Mouse (Mus musculus) layer of hippocampus, postnatal 25 days (tissue): ENCODE measurements around the gene Wdr82. TPM values are rescaled to one million over a fixed set of nuclear protein-coding genes. Genes with fewer than 3 reads are reported as not detected.
"Not testable (repeated sequence)": the region's sequence is repeated elsewhere in the genome, so short reads cannot be mapped to it uniquely, and the experiment has no call there.

Source experiments
- DNase-seq, 2 experiments: peaks; one replicate each; pipeline ENCODE4 v3.0.0; 2022; ENCODE audit warnings: mixed read lengths in 2 of 2, low spot score in 1 of 2; ENCODE audit errors: extremely low spot score in 1 of 2
- total RNA-seq, 2 experiments: library from RNA; stranded (reverse); gene quantifications; 2 replicates each; pipeline ENCODE4 v1.2.3; 2021

Wdr82 gene
- total RNA-seq, 2 experiments from 2014 or later, result 132 to 141 TPM

DNA sequence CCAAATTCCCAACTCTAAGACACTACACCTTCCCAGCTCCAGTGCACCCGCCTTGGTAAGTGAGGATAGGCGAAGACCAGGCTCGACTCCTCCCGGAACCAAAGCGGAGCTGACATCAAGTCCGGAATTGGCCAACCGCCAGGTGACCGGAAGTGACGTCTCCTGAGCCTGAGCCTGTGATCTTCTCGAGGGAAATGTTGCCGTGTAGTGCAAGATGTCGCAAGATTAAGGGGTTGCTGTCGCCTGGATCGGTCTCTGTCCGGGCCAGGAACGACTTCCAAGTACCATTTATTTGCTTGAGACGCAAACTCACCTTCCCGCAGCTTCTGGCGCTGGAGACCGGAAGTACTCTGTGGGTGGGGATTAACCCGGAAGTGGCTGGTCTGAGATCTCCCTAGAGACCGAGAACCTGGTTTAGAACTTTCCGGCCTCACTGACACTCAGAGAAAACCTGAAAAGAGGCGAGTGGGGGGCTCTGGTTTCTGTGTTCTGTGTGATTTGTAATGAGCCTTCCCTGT, 10.9 kb upstream of the Wdr82 start:
- peak; percentile 86 to 96 for DNase-seq

GRCm38 (mm10) chr9:106160426-106160825, 10.3 kb upstream of the Wdr82 start:
- DNase-seq, result no peak

DNA sequence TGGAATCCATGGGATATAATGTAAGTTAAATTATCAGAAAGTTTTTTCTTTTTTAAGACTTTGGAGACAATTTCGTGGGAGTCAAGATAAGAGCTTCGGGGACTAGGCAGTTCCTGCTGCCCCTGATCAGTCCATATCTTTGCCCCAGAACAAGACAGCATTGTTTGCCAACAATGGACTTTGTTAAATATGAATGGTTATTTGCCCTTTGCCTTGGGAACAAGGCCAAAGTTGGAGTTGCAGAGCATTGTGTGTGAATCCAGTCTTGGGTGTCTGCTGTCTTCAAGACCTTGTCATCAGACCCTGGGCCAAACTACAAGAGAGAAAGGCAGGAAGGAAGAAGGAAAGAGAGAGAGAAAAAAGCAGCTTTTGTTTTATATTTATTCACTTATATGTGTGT, 4.0 kb upstream of the Wdr82 start:
- DNase-seq, result no peak

GRCm38 (mm10) chr9:106167241-106167640, 3.5 kb upstream of the Wdr82 start:
- no peak for DNase-seq

GRCm38 (mm10) chr9:106167703-106168102, 3.0 kb upstream of the Wdr82 start:
- no peak for DNase-seq

GRCm38 (mm10) chr9:106169006-106169405, 1.7 kb upstream of the Wdr82 start:
- DNase-seq, result not testable (repeated sequence)

DNA sequence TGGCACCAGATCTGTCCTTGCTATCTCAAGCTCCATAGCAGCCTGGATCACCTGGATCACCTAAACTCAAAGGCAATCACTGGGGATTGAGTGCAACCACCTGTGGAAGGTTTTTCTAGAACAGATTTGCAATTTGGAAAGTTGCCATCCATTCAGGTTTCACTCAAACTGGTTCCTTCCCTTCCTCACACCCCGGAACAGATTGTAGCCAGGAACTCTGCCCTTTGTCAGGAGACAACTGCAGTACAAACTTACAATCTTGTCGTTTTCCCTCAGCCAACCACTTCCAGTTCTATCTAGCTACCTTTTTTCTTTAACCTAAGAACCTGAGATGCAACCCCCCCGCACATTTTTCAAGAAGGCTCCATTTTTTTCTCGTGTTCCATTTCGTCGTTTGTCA, 811 bp upstream of the Wdr82 start:
- no peak for DNase-seq

- DNase-seq, result peak in 1 of 2 experiments; percentile 63
Observed at GRCm38 (mm10) chr9:106171346-106172158, 824 bp downstream of the Wdr82 start.

DNA sequence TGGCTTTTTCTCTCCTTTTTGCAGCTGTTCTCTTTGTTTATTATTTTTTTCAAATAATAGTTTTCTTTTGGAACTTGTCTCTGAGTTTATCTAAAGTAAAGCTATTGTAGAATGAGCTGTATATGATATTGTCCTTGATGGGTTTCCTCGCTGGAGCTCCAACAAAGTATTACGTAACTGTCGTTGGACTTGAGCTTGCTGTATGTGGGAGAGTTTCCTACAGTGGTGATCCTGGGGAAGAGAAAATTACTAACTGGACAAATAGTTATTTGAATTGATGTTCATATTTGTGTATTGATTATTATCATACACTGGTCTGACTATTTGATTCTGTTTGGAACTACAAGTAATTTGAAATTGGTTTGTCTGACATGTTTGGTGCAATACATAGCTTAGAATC, 1.8 kb downstream of the Wdr82 start:
- no peak for DNase-seq

- no peak for DNase-seq
Observed at GRCm38 (mm10) chr9:106173363-106173762, 2.6 kb downstream of the Wdr82 start.

GRCm38 (mm10) chr9:106175552-106176200, 4.9 kb downstream of the Wdr82 start:
- no peak for DNase-seq

DNA sequence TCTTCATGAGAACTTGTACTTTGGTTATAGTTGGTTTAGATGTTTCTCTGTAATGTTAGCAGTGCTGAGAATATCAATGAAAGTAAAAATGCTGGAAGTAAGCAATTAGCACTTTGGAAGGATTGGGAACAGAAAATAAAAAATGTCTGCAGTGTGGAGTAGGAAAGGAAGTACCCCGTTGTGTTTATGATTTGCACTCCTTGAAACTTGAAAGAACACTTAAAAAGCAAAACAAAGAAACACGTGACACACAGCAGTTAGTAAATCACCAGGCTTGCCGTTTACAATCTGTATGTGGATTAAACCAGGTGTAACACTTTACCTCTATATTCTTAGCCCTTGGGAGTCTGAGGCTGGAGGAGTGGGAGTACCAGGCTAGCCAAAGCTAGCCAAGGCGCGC, 6.0 kb downstream of the Wdr82 start:
- no peak for DNase-seq

DNA sequence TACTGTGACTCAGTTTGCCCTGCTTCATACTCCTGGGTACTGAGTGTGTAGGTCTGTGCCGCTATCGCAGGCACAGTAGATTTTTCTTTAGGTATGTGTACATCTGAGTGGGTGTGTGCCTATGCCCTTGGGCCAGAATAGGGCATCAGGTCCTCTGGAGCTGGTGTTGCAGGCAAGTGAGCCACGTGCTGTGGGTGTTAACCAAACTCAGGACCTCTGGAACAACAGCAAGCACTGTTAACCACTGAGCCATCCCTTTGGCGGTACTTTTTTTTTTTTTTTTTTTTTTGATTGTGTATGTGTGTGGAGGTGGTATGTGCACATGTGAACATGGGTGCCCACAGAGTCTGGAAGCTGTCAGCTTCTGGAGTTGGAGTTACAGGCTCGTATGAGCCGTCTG, 7.1 kb downstream of the Wdr82 start:
- DNase-seq, result no peak

DNA sequence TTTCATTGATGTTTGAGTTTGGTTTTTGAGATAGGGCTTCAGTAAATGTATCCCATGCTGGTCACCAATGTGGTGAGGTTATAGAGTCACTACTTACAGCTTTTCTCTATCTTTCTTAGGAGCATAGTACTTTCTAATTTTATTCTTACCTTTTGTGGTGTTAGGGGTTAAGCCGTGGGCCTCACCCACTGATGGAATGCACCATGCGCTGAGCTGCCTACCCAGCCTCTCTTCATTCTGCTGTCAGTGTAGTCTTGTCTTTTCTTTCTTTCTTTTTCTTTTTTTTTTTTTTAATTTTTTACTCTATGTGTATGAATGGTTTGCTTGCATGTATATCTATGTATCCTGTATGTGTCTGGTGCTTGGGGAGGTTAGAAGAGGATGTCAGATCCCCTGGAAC, 8.7 kb downstream of the Wdr82 start:
- DNase-seq, result no peak

DNA sequence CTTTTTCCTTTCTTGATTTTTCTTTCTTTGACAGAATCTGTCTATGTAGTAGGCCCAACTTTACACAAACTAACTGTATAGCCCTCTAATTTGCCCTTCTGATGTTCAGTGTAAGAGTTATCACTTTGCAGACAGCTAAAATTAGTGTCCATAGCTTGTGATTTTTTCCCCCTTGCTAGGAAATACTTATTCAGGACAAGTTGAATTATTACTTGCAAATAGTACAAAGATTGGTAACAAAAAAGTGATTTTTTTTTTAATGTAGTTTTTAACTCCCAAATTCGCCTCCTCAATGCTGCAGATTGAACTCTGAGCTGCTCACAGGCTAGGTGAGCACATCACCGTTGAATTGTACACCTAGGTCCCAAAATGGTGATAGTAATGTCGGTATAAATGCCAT, 9.2 kb downstream of the Wdr82 start:
- DNase-seq, result no peak

- no peak for DNase-seq
Observed at GRCm38 (mm10) chr9:106182146-106182545, 11.4 kb downstream of the Wdr82 start.

- no peak for DNase-seq
Observed at GRCm38 (mm10) chr9:106183996-106184395, 13.3 kb downstream of the Wdr82 start.

GRCm38 (mm10) chr9:106191355-106191754, 20.6 kb downstream of the Wdr82 start:
- DNase-seq, result no peak

DNA sequence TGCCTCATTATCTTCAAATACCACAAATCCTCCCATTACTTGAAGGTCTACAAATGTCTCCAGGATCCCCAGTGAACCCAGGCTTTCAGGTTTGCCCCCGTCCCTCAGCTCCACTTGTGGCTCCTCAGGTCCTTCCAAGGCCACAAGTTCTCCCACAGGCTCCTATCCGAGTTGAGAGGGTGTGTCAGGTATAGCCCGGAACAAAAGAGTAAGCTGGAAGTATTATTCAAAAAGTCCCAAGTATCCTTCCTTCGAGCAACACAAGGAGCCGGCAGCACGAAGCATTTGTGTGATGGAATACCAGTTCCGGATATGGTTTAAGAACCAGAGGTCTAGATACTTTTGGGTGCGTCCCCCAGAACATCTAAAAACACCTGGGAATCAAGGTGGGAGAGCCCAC, 21.3 kb downstream of the Wdr82 start:
- no peak for DNase-seq

DNA sequence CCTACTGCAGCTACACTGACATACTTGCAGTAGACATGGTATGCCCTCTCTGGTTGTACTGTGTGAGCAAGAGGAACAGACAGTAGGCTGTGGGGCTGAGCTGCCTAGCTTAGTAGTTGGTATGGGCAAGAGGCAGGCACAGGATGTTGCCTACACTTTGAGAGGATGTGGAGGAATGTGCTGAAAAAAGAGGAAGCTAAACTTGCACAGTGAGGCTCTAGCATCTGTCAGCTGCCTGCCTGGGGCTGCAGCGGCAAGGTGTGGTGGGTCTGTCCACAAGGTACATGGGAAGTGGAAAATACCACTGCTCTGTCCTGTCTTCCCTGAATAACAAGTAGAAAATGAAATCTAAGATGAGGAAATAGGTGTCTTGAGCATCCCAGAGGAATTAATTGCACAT, 22.3 kb downstream of the Wdr82 start:
- no peak for DNase-seq

DNA sequence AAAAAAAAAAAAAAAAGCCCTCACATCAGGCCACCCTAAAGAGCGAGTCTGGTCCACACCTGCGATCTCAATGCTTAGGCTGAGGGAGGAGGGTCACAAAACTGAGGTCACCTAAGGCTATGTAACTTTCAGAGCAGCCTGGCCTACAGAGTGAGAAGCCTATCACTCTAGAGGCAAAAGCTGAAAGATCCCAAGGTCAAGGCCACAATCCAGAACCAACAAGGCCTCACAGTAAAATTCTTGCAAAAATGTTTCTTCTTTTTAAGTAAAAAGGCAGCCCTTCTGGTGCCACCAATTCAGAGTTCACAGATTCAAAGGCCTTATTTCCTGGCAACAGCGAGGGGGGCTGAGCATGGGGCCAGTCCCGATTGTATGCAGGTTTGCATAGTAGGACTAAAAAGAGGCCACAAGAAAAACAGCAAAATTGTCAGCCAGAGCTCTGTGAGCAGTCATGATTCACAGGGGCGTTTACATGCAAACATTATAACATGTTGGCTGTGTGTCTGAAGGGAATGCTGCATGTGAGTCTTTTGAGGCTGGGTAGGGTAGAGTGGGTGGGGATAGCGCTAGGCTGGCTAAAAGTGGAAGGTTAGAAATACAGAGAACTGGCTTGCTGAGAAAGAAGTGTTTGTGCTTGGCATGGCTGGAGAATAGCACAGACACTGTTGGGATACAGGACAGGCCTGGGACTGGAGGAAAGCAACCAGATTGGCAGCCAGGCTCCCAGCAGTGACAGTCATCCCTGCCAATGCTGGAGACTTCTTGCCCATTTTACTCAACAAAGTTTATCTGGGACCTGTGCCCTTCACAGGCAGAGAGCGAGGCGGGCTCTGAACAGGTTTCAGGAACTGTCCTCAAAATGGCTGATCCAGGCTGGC, 23.4 kb downstream of the Wdr82 start:
- DNase-seq, result no peak
